Mouse (Mus musculus) cortical plate, adult 2 months (tissue): Measurements from ENCODE around the gene Ptpre. TPM values are rescaled to one million over a fixed set of nuclear protein-coding genes. Genes with fewer than 3 reads are reported as not detected.

Source experiments
- H3K27ac ChIP-seq: fragments of 200-500 bp; 2 replicates; pipeline ENCODE4 v1.5.1; 2012; ENCODE audit warnings: low read length, control low read depth, inconsistent platforms; ENCODE audit not compliant: insufficient read depth
- H3K4me1 ChIP-seq: fragments of 200-500 bp; 2 replicates; pipeline ENCODE4 v1.6.1; 2011; ENCODE audit warnings: low read length; ENCODE audit not compliant: control insufficient read depth, insufficient read depth
- H3K4me3 ChIP-seq: fragments of 200-500 bp; 2 replicates; pipeline ENCODE4 v1.5.1; 2011; ENCODE audit warnings: mild to moderate bottlenecking, low read length, control low read depth; ENCODE audit not compliant: insufficient read depth
- CTCF ChIP-seq: fragments of 200-500 bp; IDR thresholded peaks from 2 replicates; pipeline ENCODE4 v1.5.1; 2011; ENCODE audit warnings: mild to moderate bottlenecking, control low read depth, low read length; ENCODE audit not compliant: insufficient read depth; ENCODE audit errors: extremely low read depth
- POLR2A ChIP-seq: fragments of 200-500 bp; IDR thresholded peaks from 2 replicates; pipeline ENCODE4 v1.6.1; 2011; ENCODE audit warnings: mild to moderate bottlenecking, low read length, control low read depth; ENCODE audit not compliant: insufficient read depth; ENCODE audit errors: extremely low read depth
- polyA plus RNA-seq: library from polyadenylated mRNA; depleted of rRNA; stranded (reverse); fragments of >200 nt; gene quantifications from 2 replicates; pipeline ENCODE4 v1.2.3, GENCODE M21; 2012

Gene Ptpre
- polyA plus RNA-seq, 1 experiment, result 13.3 TPM

- Histone ChIP-seq H3K4me1 (peaks cover 9% of the 10 kb centered on the region), H3K27ac (no peak overlapping the region), H3K4me3 (no peak overlapping the region)
- TF ChIP-seq POLR2A (no peak), CTCF (no peak)
Observed at GRCm38 (mm10) chr7:135548434-135548833, 11.2 kb downstream of the Ptpre start.

GRCm38 (mm10) chr7:135551547-135551946, 14.3 kb downstream of the Ptpre start:
- Histone ChIP-seq H3K4me3 (no peak overlapping the region), H3K4me1 (peaks cover 8% of the 10 kb centered on the region), H3K27ac (no peak overlapping the region)
- TF ChIP-seq POLR2A (no peak), CTCF (no peak)

- TF ChIP-seq POLR2A (no peak), CTCF (no peak)
- Histone ChIP-seq H3K4me1 (peaks cover 2% of the 10 kb centered on the region; the same call in 1 of the 2 replicates), H3K27ac (no peak overlapping the region), H3K4me3 (no peak overlapping the region)
Observed at GRCm38 (mm10) chr7:135553550-135553949, 16.3 kb downstream of the Ptpre start.

GRCm38 (mm10) chr7:135556663-135557402, 19.6 kb downstream of the Ptpre start:
- TF ChIP-seq CTCF (no peak), POLR2A (no peak)
- H3K27ac ChIP-seq, result no peak overlapping the region

GRCm38 (mm10) chr7:135560280-135560679, 23.0 kb downstream of the Ptpre start:
- no peak overlapping the region for H3K4me3 ChIP-seq
- TF ChIP-seq POLR2A, result no peak
- no peak for TF ChIP-seq CTCF
- no peak overlapping the region for H3K27ac ChIP-seq
- peaks cover 3% of the 10 kb centered on the region for H3K4me1 ChIP-seq

More at GRCm38 (mm10) chr7:135556663-135557402, 19.6 kb downstream of the Ptpre start:
- Histone ChIP-seq H3K4me1 (no peaks in the 10 kb centered on the region; the same call in 1 of the 2 replicates), H3K4me3 (no peak overlapping the region)

GRCm38 (mm10) chr7:135564022-135564421, 26.7 kb downstream of the Ptpre start:
- Histone ChIP-seq H3K27ac (no peak overlapping the region), H3K4me3 (no peak overlapping the region), H3K4me1 (peaks cover 3% of the 10 kb centered on the region)
- TF ChIP-seq POLR2A, result no peak
- no peak for TF ChIP-seq CTCF

GRCm38 (mm10) chr7:135566013-135566412, 28.7 kb downstream of the Ptpre start:
- Histone ChIP-seq H3K27ac (no peak overlapping the region), H3K4me1 (peaks cover 4% of the 10 kb centered on the region), H3K4me3 (no peak overlapping the region)
- TF ChIP-seq CTCF (no peak), POLR2A (no peak)

GRCm38 (mm10) chr7:135567582-135567981, 30.3 kb downstream of the Ptpre start:
- peaks cover 8% of the 10 kb centered on the region for H3K4me1 ChIP-seq
- no peak overlapping the region for H3K4me3 ChIP-seq
- TF ChIP-seq POLR2A (no peak), CTCF (no peak)
- no peak overlapping the region for H3K27ac ChIP-seq

- no peak for TF ChIP-seq POLR2A
- no peak for TF ChIP-seq CTCF
- peaks cover 8% of the 10 kb centered on the region for H3K4me1 ChIP-seq
- H3K27ac ChIP-seq, result no peak overlapping the region
- H3K4me3 ChIP-seq, result no peak overlapping the region
Observed at GRCm38 (mm10) chr7:135568550-135568949, 31.3 kb downstream of the Ptpre start.

- Histone ChIP-seq H3K4me3 (no peak overlapping the region), H3K4me1 (peaks cover 6% of the 10 kb centered on the region), H3K27ac (no peak overlapping the region)
- TF ChIP-seq CTCF (no peak), POLR2A (no peak)
Observed at GRCm38 (mm10) chr7:135571392-135571791, 34.1 kb downstream of the Ptpre start.
